Mouse (Mus musculus) neural tube, embryonic 12.5 days (tissue): ENCODE data around the gene Uqcrc1. TPM values are rescaled to one million over a fixed set of nuclear protein-coding genes. Genes with fewer than 3 reads are reported as not detected.
A peak's percentile ranks its signal among the peaks of the same experiment; 100 is the strongest.

Experiments
- ATAC-seq: fragments of 200-750 bp; cut with Nextera tagmentation; 2 replicates; pipeline ENCODE4 v1.8.0; 2017; ENCODE audit warnings: low read depth, mild to moderate bottlenecking, moderate TSS enrichment, moderate library complexity; ENCODE audit not compliant: low FRiP score
- H3K27ac ChIP-seq: fragments of 300-500 bp; sonication (generic); 2 replicates; pipeline ENCODE4 v1.5.1; 2016
- H3K27me3 ChIP-seq: fragments of 300-500 bp; sonication (generic); replicated peaks from 2 replicates; pipeline ENCODE4 v1.6.1; 2016; ENCODE audit warnings: mild to moderate bottlenecking
- H3K36me3 ChIP-seq: fragments of 300-500 bp; sonication (generic); 2 replicates; pipeline ENCODE4 v1.6.1; 2016; ENCODE audit warnings: mild to moderate bottlenecking
- H3K4me1 ChIP-seq: fragments of 300-500 bp; sonication (generic); 2 replicates; pipeline ENCODE4 v1.6.1; 2016
- H3K4me2 ChIP-seq: fragments of 300-500 bp; sonication (generic); replicated peaks from 2 replicates; pipeline ENCODE4 v1.6.1; 2016; ENCODE audit warnings: mild to moderate bottlenecking
- H3K4me3 ChIP-seq: fragments of 300-500 bp; sonication (generic); 2 replicates; pipeline ENCODE4 v1.5.1; 2016
- H3K9ac ChIP-seq: fragments of 300-500 bp; sonication (generic); 2 replicates; pipeline ENCODE4 v1.6.1; 2016; ENCODE audit warnings: mild to moderate bottlenecking
- H3K9me3 ChIP-seq: fragments of 300-500 bp; sonication (generic); 2 replicates; pipeline ENCODE4 v1.6.1; 2016; ENCODE audit warnings: mild to moderate bottlenecking
- WGBS: fragments of 180-500 bp; shearing (Covaris S2); methylation state at CpG from one replicate; pipeline ENCODE4 v1.1.7; 2016; 5-methylcytosine and 5-hydroxymethylcytosine counted together
- polyA plus RNA-seq: library from polyadenylated mRNA; unstranded; fragments of >200 nt; fragmentation: Nextera tagmentation; extraction: Ambion mirVana; gene quantifications from 2 replicates; pipeline ENCODE4 v1.2.1, GENCODE M21; 2016

Uqcrc1 gene
- 401 and 409 TPM in 2 replicates for polyA plus RNA-seq

GRCm38 (mm10) chr9:108936418-108937364 is at the start of gene Uqcrc1:
Uqcrc1 (plus strand) TSS chr9:108936633.
- Histone ChIP-seq H3K27ac (no peak within 1 kb of the TSS), H3K9ac (peak within 1 kb of the TSS; percentile 84), H3K4me1 (peaks cover 6% of the 10 kb centered on the region), H3K27me3 (no peaks in the 10 kb centered on the region), H3K4me3 (peak within 1 kb of the TSS; percentile 91), H3K4me2 (peak within 1 kb of the TSS; percentile 88), H3K9me3 (no peaks in the 10 kb centered on the region), H3K36me3 (peaks cover 32% of the 10 kb centered on the region)
- peak; percentile 90 for ATAC-seq
- 1% methylated on average over 58 of the region's 58 CpGs for WGBS

- Histone ChIP-seq H3K4me2 (no peak overlapping the region), H3K27me3 (no peaks in the 10 kb centered on the region), H3K9ac (no peak overlapping the region), H3K4me1 (0 out of 2 replicates have a peak, but pooled peaks cover 6% of the 10 kb centered on the region), H3K9me3 (no peaks in the 10 kb centered on the region), H3K27ac (no peak overlapping the region), H3K4me3 (no peak overlapping the region), H3K36me3 (no peaks in the 10 kb centered on the region)
- ATAC-seq = no peak
- whole genome bisulfite sequencing = 70% methylated on average over 6 of the region's 6 CpGs
These were observed 24.1 kb upstream of the Uqcrc1 start for GRCm38 (mm10) chr9:108912308-108912707.

- Histone ChIP-seq H3K9ac (no peak overlapping the region), H3K4me1 (0 out of 2 replicates have a peak, but pooled peaks cover 6% of the 10 kb centered on the region), H3K4me3 (no peak overlapping the region), H3K9me3 (no peaks in the 10 kb centered on the region), H3K27me3 (no peaks in the 10 kb centered on the region), H3K27ac (no peak overlapping the region), H3K36me3 (no peaks in the 10 kb centered on the region), H3K4me2 (no peak overlapping the region)
- ATAC-seq = no peak
- WGBS = 85% methylated on average over 7 of the region's 7 CpGs
These were observed 23.3 kb upstream of the Uqcrc1 start for GRCm38 (mm10) chr9:108913161-108913560.

DNA sequence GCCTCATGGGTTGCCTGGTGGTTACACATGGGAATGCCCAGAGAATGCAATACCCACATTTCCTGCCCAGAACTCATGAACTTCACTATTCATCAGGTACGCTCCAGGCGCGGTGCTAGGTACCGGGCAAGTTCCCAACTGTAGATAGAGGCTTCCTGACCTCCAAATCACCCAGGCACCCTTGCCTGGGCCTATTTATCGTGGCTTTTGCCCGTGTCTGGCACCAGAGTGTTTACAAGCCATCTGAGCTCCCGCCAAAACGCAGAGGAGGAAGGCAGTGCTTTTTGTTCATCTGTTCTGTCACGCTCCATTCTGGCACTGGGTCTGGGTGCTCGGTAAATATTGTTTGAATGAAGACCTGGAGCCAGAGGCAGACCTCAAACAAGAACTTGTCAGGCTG is 22.8 kb upstream of the Uqcrc1 start:
- Histone ChIP-seq H3K36me3 (no peaks in the 10 kb centered on the region), H3K27ac (no peak overlapping the region), H3K27me3 (no peaks in the 10 kb centered on the region), H3K9ac (no peak overlapping the region), H3K4me1 (0 out of 2 replicates have a peak, but pooled peaks cover 6% of the 10 kb centered on the region), H3K4me2 (no peak overlapping the region), H3K9me3 (no peaks in the 10 kb centered on the region), H3K4me3 (no peak overlapping the region)
- no peak for ATAC-seq
- WGBS = 81% methylated on average over 10 of the region's 10 CpGs

DNA sequence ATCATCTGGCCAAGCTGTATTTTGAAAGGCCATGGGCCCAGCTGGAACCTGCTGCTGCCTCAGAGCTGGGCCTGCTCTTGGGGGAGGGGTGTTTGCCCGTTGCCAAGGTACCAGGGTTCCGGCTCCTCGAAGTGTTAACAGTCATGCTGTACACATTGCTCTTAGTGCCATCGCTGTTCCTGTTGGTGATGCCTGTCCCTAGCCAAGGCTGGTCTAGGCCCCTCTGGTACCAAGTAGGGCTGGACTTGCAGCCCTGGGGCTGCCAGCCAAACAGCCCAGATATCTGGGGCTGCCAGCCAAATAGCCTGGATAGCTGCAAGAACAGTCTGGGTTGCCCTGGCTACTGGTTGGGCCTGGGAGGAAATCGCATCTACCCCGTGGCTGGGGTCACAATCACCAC is 21.9 kb upstream of the Uqcrc1 start, which contains the start of gene Tmem89:
Tmem89 (plus strand) TSS at position 129 of the 400 bp plus-strand sequence.
- Histone ChIP-seq H3K4me3 (no peak within 1 kb of the TSS), H3K4me1 (0 out of 2 replicates have a peak, but pooled peaks cover 6% of the 10 kb centered on the region), H3K27me3 (no peaks in the 10 kb centered on the region), H3K9me3 (no peaks in the 10 kb centered on the region), H3K36me3 (no peaks in the 10 kb centered on the region), H3K27ac (no peak within 1 kb of the TSS), H3K4me2 (no peak within 1 kb of the TSS), H3K9ac (no peak within 1 kb of the TSS)
- WGBS = 75% methylated on average over 6 of the region's 6 CpGs
- peak; percentile 33; the same call in 1 of the 2 replicates for ATAC-seq

DNA sequence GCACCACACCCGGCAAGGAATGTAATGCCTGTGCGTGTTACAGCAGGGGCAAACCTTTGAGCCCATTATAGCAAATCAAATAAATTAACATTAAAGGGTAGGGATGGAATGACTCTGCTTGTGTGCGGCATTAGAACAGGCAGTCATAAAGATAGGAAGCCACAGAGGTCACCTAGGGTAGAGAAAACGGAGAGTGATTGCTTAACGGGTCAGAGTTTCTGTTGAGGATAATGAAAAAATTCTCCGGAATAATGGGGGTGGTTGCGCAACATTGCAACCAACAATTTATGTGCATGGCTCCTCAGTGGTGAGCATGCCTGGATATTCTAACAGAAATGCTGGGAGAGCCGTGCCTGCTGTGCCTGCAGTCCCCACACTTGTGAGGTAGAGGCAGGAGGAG is 10.5 kb upstream of the Uqcrc1 start:
- no peak for ATAC-seq
- H3K36me3 ChIP-seq = no peaks in the 10 kb centered on the region
- no peak overlapping the region for H3K4me2 ChIP-seq
- H3K27ac ChIP-seq = no peak overlapping the region
- 69% methylated on average over 8 of the region's 8 CpGs for WGBS
- no peaks in the 10 kb centered on the region for H3K27me3 ChIP-seq
- no peaks in the 10 kb centered on the region for H3K4me1 ChIP-seq
- no peak overlapping the region for H3K4me3 ChIP-seq
- H3K9ac ChIP-seq = no peak overlapping the region
- H3K9me3 ChIP-seq = no peaks in the 10 kb centered on the region

DNA sequence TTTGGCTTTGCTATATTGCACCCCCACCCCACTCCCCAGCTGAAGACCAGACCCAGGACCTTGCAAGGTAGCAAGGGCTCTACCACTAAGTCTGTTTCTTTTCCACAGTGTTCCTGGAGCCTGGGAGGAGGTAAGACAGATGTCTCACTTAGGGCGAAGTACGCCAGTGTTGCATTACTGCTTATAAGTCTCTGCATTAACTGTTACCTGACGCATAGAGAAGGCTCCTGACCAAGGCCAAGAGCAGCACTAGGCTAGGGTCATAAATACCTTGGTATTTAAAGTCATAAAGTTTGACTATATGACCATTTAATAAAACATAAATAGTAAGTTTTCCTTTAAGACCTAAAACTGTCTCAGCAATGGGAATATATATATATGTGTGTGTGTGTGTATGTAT is 8.0 kb upstream of the Uqcrc1 start:
- H3K4me1 ChIP-seq = no peaks in the 10 kb centered on the region
- no peaks in the 10 kb centered on the region for H3K27me3 ChIP-seq
- no peak for ATAC-seq
- WGBS = 81% methylated on average over 3 of the region's 3 CpGs
- no peak overlapping the region for H3K27ac ChIP-seq
- no peak overlapping the region for H3K9ac ChIP-seq
- no peaks in the 10 kb centered on the region for H3K36me3 ChIP-seq
- H3K4me3 ChIP-seq = no peak overlapping the region
- H3K4me2 ChIP-seq = no peak overlapping the region
- no peaks in the 10 kb centered on the region for H3K9me3 ChIP-seq

DNA sequence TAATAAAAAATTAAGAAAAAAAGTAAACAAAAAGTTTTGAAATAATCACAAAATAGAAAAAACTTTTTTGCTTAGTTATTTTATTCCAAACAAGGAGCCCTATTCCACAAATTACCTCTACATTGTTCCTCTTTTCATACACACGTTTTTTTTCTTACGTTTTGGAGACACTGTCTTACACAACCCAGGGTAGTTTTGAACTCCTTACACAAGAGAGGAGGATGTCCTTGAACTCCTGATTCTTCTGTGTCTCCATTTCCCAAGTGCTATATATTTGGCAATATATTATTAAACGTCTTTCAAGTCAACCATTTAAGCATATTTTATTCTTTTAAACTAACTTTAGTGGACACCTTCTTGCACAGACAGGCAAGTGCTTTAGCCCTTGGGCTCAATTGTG is 442 bp upstream of the Uqcrc1 start:
- Histone ChIP-seq H3K4me2 (peak overlapping the region; percentile 41), H3K27ac (no peak overlapping the region), H3K27me3 (no peaks in the 10 kb centered on the region), H3K4me3 (no peak overlapping the region), H3K36me3 (peaks cover 25% of the 10 kb centered on the region), H3K9me3 (no peaks in the 10 kb centered on the region), H3K9ac (no peak overlapping the region), H3K4me1 (peaks cover 6% of the 10 kb centered on the region)
- no peak for ATAC-seq
- whole genome bisulfite sequencing = 18% methylated on average over 3 of the region's 3 CpGs

GRCm38 (mm10) chr9:108945111-108945510 is 8.7 kb downstream of the Uqcrc1 start:
- Histone ChIP-seq H3K9me3 (no peaks in the 10 kb centered on the region), H3K27ac (no peak overlapping the region), H3K4me3 (no peak overlapping the region), H3K36me3 (peaks cover 89% of the 10 kb centered on the region), H3K4me2 (no peak overlapping the region), H3K9ac (no peak overlapping the region), H3K4me1 (no peaks in the 10 kb centered on the region), H3K27me3 (no peaks in the 10 kb centered on the region)
- no peak for ATAC-seq
- 85% methylated on average over 9 of the region's 9 CpGs for WGBS

DNA sequence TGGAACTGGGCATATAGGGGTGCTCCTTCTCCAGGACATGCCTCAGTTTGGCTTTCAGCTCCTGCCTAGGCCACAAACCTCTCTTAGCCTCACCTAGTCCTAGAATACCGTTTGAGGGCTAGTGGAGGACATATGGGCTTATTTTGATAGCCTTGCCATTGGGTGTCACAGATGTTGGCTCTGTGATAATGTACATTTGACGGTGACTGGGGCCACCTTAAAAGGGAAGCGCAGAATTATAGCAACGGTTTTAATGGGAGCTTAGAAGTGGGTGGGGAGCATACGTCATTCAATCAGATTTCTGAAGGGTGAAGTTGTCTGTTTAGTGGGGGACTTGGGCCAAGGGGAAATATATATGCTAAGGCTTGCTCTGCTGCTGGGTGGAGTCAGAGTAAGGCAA is 9.2 kb downstream of the Uqcrc1 start:
- H3K4me1 ChIP-seq = no peaks in the 10 kb centered on the region
- H3K9ac ChIP-seq = no peak overlapping the region
- no peak overlapping the region for H3K4me2 ChIP-seq
- 89% methylated on average over 5 of the region's 5 CpGs for WGBS
- no peak overlapping the region for H3K4me3 ChIP-seq
- no peak for ATAC-seq
- H3K36me3 ChIP-seq = peaks cover 90% of the 10 kb centered on the region
- no peak overlapping the region for H3K27ac ChIP-seq
- H3K27me3 ChIP-seq = no peaks in the 10 kb centered on the region
- no peaks in the 10 kb centered on the region for H3K9me3 ChIP-seq

DNA sequence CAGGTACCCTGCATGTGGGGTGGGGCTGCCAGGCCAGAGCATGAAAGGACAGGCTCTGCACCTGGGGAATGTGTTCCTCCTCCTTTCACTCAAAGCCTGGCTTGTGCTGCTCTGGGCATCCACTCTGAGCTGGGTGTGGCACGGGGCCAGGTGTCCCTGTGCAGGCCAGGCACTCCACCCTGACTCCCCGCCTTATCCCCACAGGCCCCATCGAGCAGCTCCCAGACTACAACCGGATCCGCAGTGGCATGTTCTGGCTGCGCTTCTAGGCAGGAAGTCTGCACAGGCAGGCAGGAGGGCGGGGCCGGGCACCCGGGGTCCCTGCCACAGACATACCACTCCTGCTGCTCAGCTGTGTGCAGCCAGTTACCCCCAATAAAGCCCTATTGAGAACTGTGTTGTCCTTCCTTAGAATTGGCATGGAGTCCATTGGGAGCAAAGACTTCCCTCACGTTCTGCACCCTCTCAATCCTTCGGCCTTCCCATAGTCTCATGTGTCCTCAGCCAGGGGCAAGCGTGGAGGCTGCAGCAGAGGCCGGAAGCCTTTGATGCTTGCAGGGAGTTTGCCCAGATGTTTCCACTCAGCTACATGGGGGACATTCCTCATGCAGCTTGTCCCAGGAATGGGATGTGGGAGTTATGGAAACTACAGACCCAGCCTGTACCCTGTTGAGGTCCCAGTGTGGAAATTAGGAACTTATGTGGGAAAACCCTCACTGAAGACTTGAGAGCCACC is 13.0 kb downstream of the Uqcrc1 start:
- H3K4me3 ChIP-seq = no peak overlapping the region
- peaks cover 23% of the 10 kb centered on the region for H3K27me3 ChIP-seq
- H3K9ac ChIP-seq = no peak overlapping the region
- H3K36me3 ChIP-seq = peaks cover 64% of the 10 kb centered on the region
- WGBS = 84% methylated on average over 13 of the region's 13 CpGs
- no peak overlapping the region for H3K27ac ChIP-seq
- ATAC-seq = no peak
- no peaks in the 10 kb centered on the region for H3K9me3 ChIP-seq
- no peaks in the 10 kb centered on the region; the same call in 1 of the 2 replicates for H3K4me1 ChIP-seq
- H3K4me2 ChIP-seq = no peak overlapping the region
